Mouse (Mus musculus): ENCODE results near the gene Got2. TPM values are rescaled to one million over a fixed set of nuclear protein-coding genes. Genes with fewer than 3 reads are reported as not detected.
A peak's percentile ranks its signal among the peaks of the same experiment; 100 is the strongest.
"Not testable (repeated sequence)": the region's sequence is repeated elsewhere in the genome, so short reads cannot be mapped to it uniquely, and the experiment has no call there.

Gene Got2
- polyA plus RNA-seq, 1 experiment from 2014 or later: 390 TPM

- H3K27ac ChIP-seq; H3K9me3 ChIP-seq (replicated peaks); ATAC-seq (replicated peaks; ENCODE audit: insufficient number of reproducible peaks, insufficient read depth, low FRiP score, low read depth); H3K4me3 ChIP-seq; H3K9ac ChIP-seq; H3K27me3 ChIP-seq; H3K4me1 ChIP-seq (replicated peaks); H3K4me2 ChIP-seq: not testable (repeated sequence)
- 54% methylated on average over 11 of the region's 11 CpGs for WGBS
- H3K36me3 ChIP-seq: peaks cover 31% of the 10 kb centered on the region
These were observed 24.4 kb downstream of the Got2 start for GRCm38 (mm10) chr8:95863761-95864440.

- peaks cover 14% of the 10 kb centered on the region for H3K4me1 ChIP-seq (replicated peaks)
- no peaks in the 10 kb centered on the region for H3K9me3 ChIP-seq (replicated peaks)
- no peak overlapping the region for H3K27ac ChIP-seq
- WGBS: 79% methylated on average over 6 of the region's 6 CpGs
- H3K4me2 ChIP-seq: no peak overlapping the region
- H3K27me3 ChIP-seq: no peaks in the 10 kb centered on the region
- no peak for ATAC-seq (replicated peaks; ENCODE audit: insufficient number of reproducible peaks, insufficient read depth, low FRiP score, low read depth)
- no peak overlapping the region for H3K4me3 ChIP-seq
- no peaks in the 10 kb centered on the region for H3K36me3 ChIP-seq
- H3K9ac ChIP-seq: no peak overlapping the region
These were observed 34.2 kb downstream of the Got2 start for GRCm38 (mm10) chr8:95854174-95854573.

- H3K4me2 ChIP-seq: peak within 1 kb of the TSS; percentile 79
- H3K36me3 ChIP-seq: peaks cover 2% of the 10 kb centered on the region; the same call in 1 of the 2 replicates
- H3K27ac ChIP-seq: peak within 1 kb of the TSS; percentile 50
- no peaks in the 10 kb centered on the region for H3K9me3 ChIP-seq (replicated peaks)
- H3K9ac ChIP-seq: peak within 1 kb of the TSS; percentile 62
- ATAC-seq (replicated peaks; ENCODE audit: insufficient number of reproducible peaks, insufficient read depth, low FRiP score, low read depth): peak; percentile 91
- peaks cover 14% of the 10 kb centered on the region for H3K4me1 ChIP-seq (replicated peaks)
- no peaks in the 10 kb centered on the region for H3K27me3 ChIP-seq
- peak within 1 kb of the TSS; percentile 65 for H3K4me3 ChIP-seq
- WGBS: 11% methylated on average over 22 of the region's 22 CpGs
These were observed 35.1 kb downstream of the Got2 start, which contains the start of gene Slc38a7 for GRCm38 (mm10) chr8:95853102-95853843. Gene Slc38a7, minus strand, starts transcription at chr8:95853539.

- no peak overlapping the region for H3K27ac ChIP-seq
- H3K36me3 ChIP-seq: peaks cover 6% of the 10 kb centered on the region; the same call in 1 of the 2 replicates
- no peaks in the 10 kb centered on the region for H3K27me3 ChIP-seq
- peak overlapping the region; percentile 79 for H3K4me2 ChIP-seq
- H3K4me3 ChIP-seq: peak overlapping the region; percentile 65
- H3K9ac ChIP-seq: peak overlapping the region; percentile 62
- WGBS: 57% methylated on average over 4 of the region's 4 CpGs
- 0 out of 2 replicates have a peak, but pooled peaks have one; percentile 24 for ATAC-seq (replicated peaks; ENCODE audit: insufficient number of reproducible peaks, insufficient read depth, low FRiP score, low read depth)
- H3K9me3 ChIP-seq (replicated peaks): no peaks in the 10 kb centered on the region
- peaks cover 14% of the 10 kb centered on the region for H3K4me1 ChIP-seq (replicated peaks)
These were observed 36.1 kb downstream of the Got2 start for GRCm38 (mm10) chr8:95852290-95852689.

GRCm38 (mm10) chr8:95850326-95850725 lies 38.0 kb downstream of the Got2 start:
- H3K4me2 ChIP-seq: no peak overlapping the region
- no peak overlapping the region for H3K9ac ChIP-seq
- H3K4me3 ChIP-seq: no peak overlapping the region
- ATAC-seq (replicated peaks; ENCODE audit: insufficient number of reproducible peaks, insufficient read depth, low FRiP score, low read depth): no peak
- peaks cover 19% of the 10 kb centered on the region for H3K4me1 ChIP-seq (replicated peaks)
- H3K27me3 ChIP-seq: no peaks in the 10 kb centered on the region
- peaks cover 6% of the 10 kb centered on the region; the same call in 1 of the 2 replicates for H3K36me3 ChIP-seq
- no peaks in the 10 kb centered on the region for H3K9me3 ChIP-seq (replicated peaks)
- 93% methylated on average over 2 of the region's 2 CpGs for WGBS
- H3K27ac ChIP-seq: no peak overlapping the region

- ATAC-seq (replicated peaks; ENCODE audit: insufficient number of reproducible peaks, insufficient read depth, low FRiP score, low read depth): no peak
- Histone ChIP-seq H3K4me1 (replicated peaks) (peaks cover 19% of the 10 kb centered on the region), H3K9me3 (replicated peaks) (no peaks in the 10 kb centered on the region), H3K4me2 (no peak overlapping the region), H3K27me3 (no peaks in the 10 kb centered on the region), H3K4me3 (no peak overlapping the region), H3K9ac (no peak overlapping the region), H3K27ac (no peak overlapping the region), H3K36me3 (peaks cover 9% of the 10 kb centered on the region; the same call in 1 of the 2 replicates)
- 81% methylated on average over 19 of the region's 19 CpGs for WGBS
These were observed 39.4 kb downstream of the Got2 start for GRCm38 (mm10) chr8:95848734-95849464.

GRCm38 (mm10) chr8:95848061-95848551 lies 40.2 kb downstream of the Got2 start:
- Histone ChIP-seq H3K9me3 (replicated peaks) (no peaks in the 10 kb centered on the region), H3K4me1 (replicated peaks) (peaks cover 16% of the 10 kb centered on the region), H3K36me3 (peaks cover 16% of the 10 kb centered on the region; the same call in 1 of the 2 replicates), H3K4me3 (no peak overlapping the region), H3K9ac (no peak overlapping the region), H3K27ac (no peak overlapping the region), H3K27me3 (no peaks in the 10 kb centered on the region), H3K4me2 (0 out of 2 replicates have a peak overlapping the region, but pooled peaks have one; percentile 13)
- WGBS: 75% methylated on average over 24 of the region's 24 CpGs
- no peak for ATAC-seq (replicated peaks; ENCODE audit: insufficient number of reproducible peaks, insufficient read depth, low FRiP score, low read depth)

GRCm38 (mm10) chr8:95845026-95845425 lies 43.3 kb downstream of the Got2 start:
- Histone ChIP-seq H3K4me3 (no peak overlapping the region), H3K27me3 (no peaks in the 10 kb centered on the region), H3K4me1 (replicated peaks) (peaks cover 6% of the 10 kb centered on the region), H3K9ac (no peak overlapping the region), H3K9me3 (replicated peaks) (no peaks in the 10 kb centered on the region), H3K36me3 (peaks cover 23% of the 10 kb centered on the region; the same call in 1 of the 2 replicates), H3K4me2 (no peak overlapping the region), H3K27ac (no peak overlapping the region)
- 78% methylated on average over 7 of the region's 7 CpGs for WGBS
- ATAC-seq (replicated peaks; ENCODE audit: insufficient number of reproducible peaks, insufficient read depth, low FRiP score, low read depth): no peak

- Histone ChIP-seq H3K4me1 (replicated peaks) (peaks cover 6% of the 10 kb centered on the region), H3K9ac (no peak overlapping the region), H3K4me2 (no peak overlapping the region), H3K9me3 (replicated peaks) (no peaks in the 10 kb centered on the region), H3K27ac (no peak overlapping the region), H3K36me3 (peaks cover 23% of the 10 kb centered on the region; the same call in 1 of the 2 replicates), H3K4me3 (no peak overlapping the region), H3K27me3 (no peaks in the 10 kb centered on the region)
- 86% methylated on average over 6 of the region's 6 CpGs for WGBS
- ATAC-seq (replicated peaks; ENCODE audit: insufficient number of reproducible peaks, insufficient read depth, low FRiP score, low read depth): no peak
These were observed 44.4 kb downstream of the Got2 start for GRCm38 (mm10) chr8:95843968-95844367.

- H3K4me3 ChIP-seq: no peak overlapping the region
- no peaks in the 10 kb centered on the region for H3K27me3 ChIP-seq
- H3K4me1 ChIP-seq (replicated peaks): peaks cover 6% of the 10 kb centered on the region
- no peak overlapping the region for H3K4me2 ChIP-seq
- no peak overlapping the region for H3K9ac ChIP-seq
- ATAC-seq (replicated peaks; ENCODE audit: insufficient number of reproducible peaks, insufficient read depth, low FRiP score, low read depth): no peak
- H3K9me3 ChIP-seq (replicated peaks): no peaks in the 10 kb centered on the region
- no peak overlapping the region for H3K27ac ChIP-seq
- WGBS: 84% methylated on average over 15 of the region's 15 CpGs
- H3K36me3 ChIP-seq: peaks cover 17% of the 10 kb centered on the region; the same call in 1 of the 2 replicates
These were observed 46.9 kb downstream of the Got2 start for GRCm38 (mm10) chr8:95841436-95841835.

GRCm38 (mm10) chr8:95839289-95839688 lies 49.1 kb downstream of the Got2 start:
- H3K27me3 ChIP-seq: no peaks in the 10 kb centered on the region
- no peaks in the 10 kb centered on the region for H3K9me3 ChIP-seq (replicated peaks)
- peaks cover 17% of the 10 kb centered on the region; the same call in 1 of the 2 replicates for H3K36me3 ChIP-seq
- H3K27ac ChIP-seq: no peak overlapping the region
- no peak overlapping the region for H3K9ac ChIP-seq
- 98% methylated on average over 4 of the region's 4 CpGs for whole genome bisulfite sequencing
- ATAC-seq (replicated peaks; ENCODE audit: insufficient number of reproducible peaks, insufficient read depth, low FRiP score, low read depth): no peak
- no peak overlapping the region for H3K4me2 ChIP-seq
- no peak overlapping the region for H3K4me3 ChIP-seq
- no peaks in the 10 kb centered on the region for H3K4me1 ChIP-seq (replicated peaks)
